Mouse (Mus musculus): Measurements from ENCODE around the gene Snx14. TPM values are rescaled to one million over a fixed set of nuclear protein-coding genes. Genes with fewer than 3 reads are reported as not detected.

The Snx14 gene
- polyA plus RNA-seq, 1 experiment from 2014 or later: 20.3 TPM

DNA sequence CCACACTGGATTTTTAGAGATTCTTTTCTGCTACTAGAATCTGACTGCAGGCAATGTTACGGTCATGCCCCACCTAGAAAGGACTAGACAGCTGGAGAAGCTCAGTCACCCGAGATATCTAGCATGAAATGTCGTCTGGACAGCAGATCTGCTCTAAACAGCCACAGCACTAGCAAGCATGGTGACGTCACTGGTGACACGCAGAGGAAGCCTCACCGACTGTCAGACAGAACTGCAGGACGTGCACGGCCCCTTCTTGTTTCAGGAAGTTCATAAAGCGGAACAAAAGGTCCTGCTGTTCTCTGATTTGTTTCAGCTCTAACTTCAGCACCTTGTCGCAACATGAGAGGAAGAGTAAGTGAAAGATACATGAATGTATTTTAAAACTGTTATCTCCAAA, 34.7 kb downstream of the Snx14 start:
- H3K4me1 ChIP-seq (ENCODE audit: insufficient read depth, low read depth, low read length): no peaks in the 10 kb centered on the region
- peaks cover 9% of the 10 kb centered on the region; the same call in 1 of the 2 replicates for H3K36me3 ChIP-seq (ENCODE audit: insufficient read depth, low read length)
- H3K4me2 ChIP-seq (replicated peaks; ENCODE audit: low read depth, low read length): 0 out of 2 replicates have a peak overlapping the region, but pooled peaks have one; percentile 17
- 45% methylated on average over 10 of the region's 10 CpGs for WGBS
- no peaks in the 10 kb centered on the region for H3K27me3 ChIP-seq (replicated peaks; ENCODE audit: insufficient read depth, low read length)
- peak; percentile 83 for DNase-seq (ENCODE audit: low spot score)
- ATAC-seq: peak; percentile 84
- no peak for TF ChIP-seq EP300 (IDR thresholded peaks at IDR 0.05)
- no peak overlapping the region for H3K4me3 ChIP-seq (ENCODE audit: low read depth, low read length)
- peak overlapping the region; percentile 21; the same call in 1 of the 2 replicates for H3K27ac ChIP-seq (ENCODE audit: low read length)
- H3K9me3 ChIP-seq (ENCODE audit: low read length): no peaks in the 10 kb centered on the region
- no peak overlapping the region for H3K9ac ChIP-seq (replicated peaks; ENCODE audit: low read depth)

DNA sequence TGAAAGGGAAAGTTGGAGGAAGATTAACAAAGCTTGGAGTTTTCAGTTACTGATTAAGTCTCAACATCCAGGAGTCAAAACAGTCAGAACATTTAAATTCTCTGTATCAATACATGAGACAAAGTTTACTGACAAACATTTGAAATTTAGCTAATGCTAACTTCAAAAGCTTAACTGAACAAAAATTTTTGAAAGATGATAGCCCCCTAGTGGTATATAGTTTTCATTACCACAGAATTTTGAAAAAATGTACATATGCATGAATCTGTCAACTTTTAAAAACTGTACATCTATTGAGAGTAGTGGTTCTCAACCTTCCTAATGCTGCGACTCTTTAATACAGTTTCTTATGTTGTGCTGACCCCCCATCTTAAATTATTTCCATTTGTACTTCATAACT, 40.3 kb downstream of the Snx14 start:
- no peak overlapping the region for H3K4me2 ChIP-seq (replicated peaks; ENCODE audit: low read depth, low read length)
- TF ChIP-seq CTCF (IDR thresholded peaks at IDR 0.05): 0 out of 2 replicates have a peak, but pooled peaks have one; percentile 8
- TF ChIP-seq EP300 (IDR thresholded peaks at IDR 0.05): no peak
- no peak overlapping the region for H3K27ac ChIP-seq (ENCODE audit: low read length)
- H3K4me3 ChIP-seq (ENCODE audit: low read depth, low read length): no peak overlapping the region
- H3K27me3 ChIP-seq (replicated peaks; ENCODE audit: insufficient read depth, low read length): no peaks in the 10 kb centered on the region
- H3K9me3 ChIP-seq (ENCODE audit: low read length): no peaks in the 10 kb centered on the region
- no peak overlapping the region for H3K9ac ChIP-seq (replicated peaks; ENCODE audit: low read depth)
- H3K36me3 ChIP-seq (ENCODE audit: insufficient read depth, low read length): peaks cover 13% of the 10 kb centered on the region; the same call in 1 of the 2 replicates
- no peaks in the 10 kb centered on the region for H3K4me1 ChIP-seq (ENCODE audit: insufficient read depth, low read depth, low read length)
- ATAC-seq (no peak), DNase-seq (ENCODE audit: low spot score) (peak; percentile 50)
- 63% methylated on average over 1 of the region's 1 CpGs for WGBS

DNA sequence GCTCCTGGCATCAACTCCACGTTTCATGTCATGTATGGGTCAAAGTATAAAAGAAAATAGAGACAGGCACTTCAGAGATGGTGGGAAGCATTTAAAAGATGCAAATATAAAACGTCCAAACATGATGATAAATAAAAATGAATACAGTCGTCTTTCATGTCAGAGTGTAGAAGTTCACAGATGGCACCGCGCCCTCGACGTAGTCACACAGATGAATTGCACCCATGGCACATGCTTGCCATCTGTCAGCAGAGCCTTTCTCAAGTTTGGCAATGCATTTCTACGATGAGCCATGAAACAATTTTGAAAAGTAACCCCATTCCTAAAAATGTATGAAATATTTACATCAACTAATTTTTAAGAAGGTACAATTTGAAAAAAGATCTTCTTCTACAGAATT, 43.9 kb downstream of the Snx14 start:
- 80% methylated on average over 8 of the region's 8 CpGs for WGBS
- DNase-seq (ENCODE audit: low spot score) (no peak), ATAC-seq (no peak)
- Histone ChIP-seq H3K4me1 (ENCODE audit: insufficient read depth, low read depth, low read length) (no peaks in the 10 kb centered on the region), H3K9ac (replicated peaks; ENCODE audit: low read depth) (no peak overlapping the region), H3K9me3 (ENCODE audit: low read length) (no peaks in the 10 kb centered on the region), H3K4me2 (replicated peaks; ENCODE audit: low read depth, low read length) (no peak overlapping the region), H3K36me3 (ENCODE audit: insufficient read depth, low read length) (peaks cover 8% of the 10 kb centered on the region; the same call in 1 of the 2 replicates), H3K27ac (ENCODE audit: low read length) (no peak overlapping the region), H3K27me3 (replicated peaks; ENCODE audit: insufficient read depth, low read length) (no peaks in the 10 kb centered on the region), H3K4me3 (ENCODE audit: low read depth, low read length) (no peak overlapping the region)
- TF ChIP-seq EP300 (IDR thresholded peaks at IDR 0.05) (no peak), CTCF (IDR thresholded peaks at IDR 0.05) (no peak)

DNA sequence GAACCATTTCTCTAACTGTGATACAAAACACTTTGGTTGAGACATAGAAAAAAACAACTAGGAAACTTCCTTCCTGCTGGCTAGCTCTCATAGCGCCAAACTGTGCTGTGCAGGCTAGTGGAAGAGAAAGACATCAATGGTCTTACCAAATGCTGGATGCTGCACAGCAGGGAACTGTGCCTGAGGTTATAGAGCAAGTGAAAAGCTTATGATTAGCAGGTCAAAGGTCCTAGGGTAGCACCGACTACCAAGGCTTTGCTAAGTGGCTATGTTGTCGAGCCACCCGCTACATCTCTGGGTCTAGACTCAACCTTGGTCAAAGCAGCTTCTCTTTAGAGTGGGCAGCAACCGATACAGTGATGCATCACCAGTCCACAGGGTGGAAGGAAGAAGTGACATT, 49.9 kb downstream of the Snx14 start:
- Histone ChIP-seq H3K36me3 (ENCODE audit: insufficient read depth, low read length) (peaks cover 11% of the 10 kb centered on the region; the same call in 1 of the 2 replicates), H3K27me3 (replicated peaks; ENCODE audit: insufficient read depth, low read length) (no peaks in the 10 kb centered on the region), H3K9me3 (ENCODE audit: low read length) (no peaks in the 10 kb centered on the region), H3K4me1 (ENCODE audit: insufficient read depth, low read depth, low read length) (no peaks in the 10 kb centered on the region), H3K4me3 (ENCODE audit: low read depth, low read length) (no peak overlapping the region), H3K4me2 (replicated peaks; ENCODE audit: low read depth, low read length) (no peak overlapping the region), H3K9ac (replicated peaks; ENCODE audit: low read depth) (no peak overlapping the region), H3K27ac (ENCODE audit: low read length) (no peak overlapping the region)
- WGBS: 86% methylated on average over 5 of the region's 5 CpGs
- DNase-seq (ENCODE audit: low spot score) (no peak), ATAC-seq (no peak)
- TF ChIP-seq CTCF (IDR thresholded peaks at IDR 0.05) (no peak), EP300 (IDR thresholded peaks at IDR 0.05) (no peak)

DNA sequence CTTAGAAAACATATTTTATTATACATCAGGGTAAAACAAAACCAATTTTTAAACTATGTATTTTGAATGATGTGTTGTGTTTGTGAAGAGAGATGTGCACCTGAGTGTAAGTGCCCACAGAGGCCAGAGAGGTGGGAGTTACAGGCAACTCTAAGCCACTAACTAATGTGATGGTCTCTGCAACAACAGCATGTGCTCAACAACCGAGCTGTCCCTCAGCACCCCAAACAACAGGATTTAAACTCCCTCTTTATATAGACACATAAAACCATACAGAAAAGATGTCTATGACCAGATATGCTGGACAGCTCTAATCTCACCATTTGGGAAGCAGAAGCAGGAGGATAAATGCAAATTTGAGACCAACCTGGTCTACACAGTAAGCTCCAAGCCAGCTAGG, 58.2 kb downstream of the Snx14 start:
- peaks cover 9% of the 10 kb centered on the region; the same call in 1 of the 2 replicates for H3K36me3 ChIP-seq (ENCODE audit: insufficient read depth, low read length)
- TF ChIP-seq EP300 (IDR thresholded peaks at IDR 0.05): no peak
- no peak for TF ChIP-seq CTCF (IDR thresholded peaks at IDR 0.05)
- 88% methylated on average over 1 of the region's 1 CpGs for WGBS
- H3K27me3 ChIP-seq (replicated peaks; ENCODE audit: insufficient read depth, low read length): no peaks in the 10 kb centered on the region
- ATAC-seq: no peak
- H3K27ac ChIP-seq (ENCODE audit: low read length): no peak overlapping the region
- no peak overlapping the region for H3K9ac ChIP-seq (replicated peaks; ENCODE audit: low read depth)
- DNase-seq (ENCODE audit: low spot score): no peak
- H3K4me2 ChIP-seq (replicated peaks; ENCODE audit: low read depth, low read length): no peak overlapping the region
- H3K9me3 ChIP-seq (ENCODE audit: low read length): no peaks in the 10 kb centered on the region
- H3K4me3 ChIP-seq (ENCODE audit: low read depth, low read length): no peak overlapping the region
- no peaks in the 10 kb centered on the region for H3K4me1 ChIP-seq (ENCODE audit: insufficient read depth, low read depth, low read length)

DNA sequence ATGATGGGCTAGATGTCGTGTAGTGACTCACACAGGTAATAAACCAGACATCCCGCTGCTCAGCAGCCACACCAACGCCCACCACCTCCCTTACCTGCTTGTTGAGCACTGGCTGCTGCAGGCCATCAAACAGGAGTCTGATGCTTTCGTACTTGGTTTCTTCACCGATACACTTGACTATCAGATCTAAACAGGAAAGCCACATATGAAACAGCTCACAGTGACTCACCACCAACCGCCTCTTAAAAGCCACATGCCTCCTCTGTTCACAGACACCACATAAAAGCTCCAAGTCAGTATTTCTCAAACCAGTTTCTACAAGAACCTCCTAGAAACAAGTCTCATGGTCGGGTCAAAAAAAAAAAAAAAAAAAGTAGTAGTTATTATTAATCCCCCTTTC, 58.7 kb downstream of the Snx14 start:
- DNase-seq (ENCODE audit: low spot score): no peak
- TF ChIP-seq CTCF (IDR thresholded peaks at IDR 0.05) (no peak), EP300 (IDR thresholded peaks at IDR 0.05) (no peak)
- H3K36me3 ChIP-seq (ENCODE audit: insufficient read depth, low read length): peaks cover 9% of the 10 kb centered on the region; the same call in 1 of the 2 replicates
- H3K4me3 ChIP-seq (ENCODE audit: low read depth, low read length): no peak overlapping the region
- H3K4me2 ChIP-seq (replicated peaks; ENCODE audit: low read depth, low read length): no peak overlapping the region
- H3K9ac ChIP-seq (replicated peaks; ENCODE audit: low read depth): no peak overlapping the region
- no peak overlapping the region for H3K27ac ChIP-seq (ENCODE audit: low read length)
- no peaks in the 10 kb centered on the region for H3K4me1 ChIP-seq (ENCODE audit: insufficient read depth, low read depth, low read length)
- WGBS: 63% methylated on average over 7 of the region's 7 CpGs
- H3K27me3 ChIP-seq (replicated peaks; ENCODE audit: insufficient read depth, low read length): no peaks in the 10 kb centered on the region
- ATAC-seq: no peak
- no peaks in the 10 kb centered on the region for H3K9me3 ChIP-seq (ENCODE audit: low read length)

DNA sequence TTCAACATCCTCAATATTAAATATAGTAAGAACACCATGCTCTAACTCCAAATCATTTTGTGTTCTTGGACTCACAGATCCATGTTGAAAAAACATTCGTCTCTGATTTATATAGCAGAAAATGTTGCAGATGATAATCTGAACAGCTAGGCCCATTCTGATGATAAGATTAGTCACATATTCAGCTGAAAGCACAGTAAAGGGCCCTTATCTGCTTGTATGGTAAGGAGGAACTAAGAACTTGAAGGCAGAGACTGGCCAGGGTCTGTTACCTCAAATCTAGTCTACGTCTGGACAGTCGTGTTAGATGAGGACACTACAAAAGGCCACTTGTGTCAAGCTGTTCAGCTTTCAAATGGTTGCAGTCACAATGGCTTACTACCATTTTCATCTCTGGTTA, 59.7 kb downstream of the Snx14 start:
- TF ChIP-seq CTCF (IDR thresholded peaks at IDR 0.05) (no peak), EP300 (IDR thresholded peaks at IDR 0.05) (no peak)
- 85% methylated on average over 3 of the region's 3 CpGs for WGBS

More for the DNA sequence above, 59.7 kb downstream of the Snx14 start:
- no peak overlapping the region for H3K4me2 ChIP-seq (replicated peaks; ENCODE audit: low read depth, low read length)
- DNase-seq (ENCODE audit: low spot score) (no peak), ATAC-seq (no peak)
- H3K27ac ChIP-seq (ENCODE audit: low read length): no peak overlapping the region
- no peak overlapping the region for H3K9ac ChIP-seq (replicated peaks; ENCODE audit: low read depth)
- no peak overlapping the region for H3K4me3 ChIP-seq (ENCODE audit: low read depth, low read length)
- H3K36me3 ChIP-seq (ENCODE audit: insufficient read depth, low read length): peaks cover 9% of the 10 kb centered on the region; the same call in 1 of the 2 replicates
- no peaks in the 10 kb centered on the region for H3K27me3 ChIP-seq (replicated peaks; ENCODE audit: insufficient read depth, low read length)
- no peaks in the 10 kb centered on the region for H3K9me3 ChIP-seq (ENCODE audit: low read length)
- H3K4me1 ChIP-seq (ENCODE audit: insufficient read depth, low read depth, low read length): no peaks in the 10 kb centered on the region

Data from lung, postnatal 0 days (tissue).